Comparison of ENCODE assay signal across 1 mouse cellular context in genomic region chr5:113772450-113772895, GRCm38 (mm10).
A peak's percentile ranks its signal among the peaks of the same experiment; 100 is the strongest.
TF ChIP-seq lines count a peak whose summit lies in the region.

Sart3 (minus strand) TSS chr5:113772510.
Iscu (plus strand) TSS chr5:113772748.

TF ChIP-seq in CH12.LX, 34 proteins besides CTCF, POLR2A, EP300 and RAD21 (continued from another document):
- TF ChIP-seq USF2 (conservative IDR thresholded peaks at IDR 0.05; ENCODE audit: low read depth, low read length), result peak; percentile 4; the same call in 1 of the 2 replicates
- TF ChIP-seq IRF4 (IDR thresholded peaks at IDR 0.05; ENCODE audit: low read depth, low read length), result peak; percentile 55; the same call in 1 of the 2 replicates
- TF ChIP-seq NELFE (IDR thresholded peaks at IDR 0.05; ENCODE audit: low read depth, low read length), result peak; percentile 39; the same call in 1 of the 2 replicates
- no peak for TF ChIP-seq JUND (conservative IDR thresholded peaks at IDR 0.05; ENCODE audit: low read depth, low read length)
- peak; percentile 73 for TF ChIP-seq ELF1 (IDR thresholded peaks at IDR 0.05; ENCODE audit: low read depth, low read length)
- TF ChIP-seq ZKSCAN1 (IDR thresholded peaks at IDR 0.05; ENCODE audit: borderline replicate concordance, low read depth, low read length), result no peak
- peak; percentile 56 for TF ChIP-seq ZMIZ1 (IDR thresholded peaks at IDR 0.05; ENCODE audit: low read depth, low read length)
- TF ChIP-seq BHLHE40 (IDR thresholded peaks at IDR 0.05; ENCODE audit: low read depth, low read length), result peak; percentile 50; the same call in 1 of the 2 replicates
- peak; percentile 56 for TF ChIP-seq ETS1 (conservative IDR thresholded peaks at IDR 0.05; ENCODE audit: low read depth, low read length)
- no peak for TF ChIP-seq USF1 (IDR thresholded peaks at IDR 0.05; ENCODE audit: low read depth, low read length)
- TF ChIP-seq HCFC1 (IDR thresholded peaks at IDR 0.05; ENCODE audit: low read depth, low read length), result peak; percentile 86
- peak; percentile 98 for TF ChIP-seq MAX (IDR thresholded peaks at IDR 0.05; ENCODE audit: low read length)
- TF ChIP-seq MEF2A (IDR thresholded peaks at IDR 0.05; ENCODE audit: borderline replicate concordance, low read depth, low read length), result peak; percentile 69
- no peak for TF ChIP-seq JUN (IDR thresholded peaks at IDR 0.05; ENCODE audit: insufficient read depth, low read depth, low read length)
- TF ChIP-seq ZNF384 (IDR thresholded peaks at IDR 0.05; ENCODE audit: low read depth, low read length), result peak; percentile 83
- TF ChIP-seq TCF12 (IDR thresholded peaks at IDR 0.05; ENCODE audit: low read depth, low read length), result peak; percentile 77
- TF ChIP-seq MAFK (IDR thresholded peaks at IDR 0.05; ENCODE audit: insufficient replicate concordance, low read length), result no peak
- no peak for TF ChIP-seq MAZ (IDR thresholded peaks at IDR 0.05; ENCODE audit: low read depth, low read length)
